Mouse (Mus musculus) CH12.LX (cell line): Measurements from ENCODE around the gene 5430427O19Rik. TPM values are rescaled to one million over a fixed set of nuclear protein-coding genes. Genes with fewer than 3 reads are reported as not detected.

Experiments used
- DNase-seq: peaks from one replicate; pipeline ENCODE4 v3.0.0-alpha.2; 2013; ENCODE audit errors: extremely low read depth
- H3K27ac ChIP-seq: 2 replicates; pipeline ENCODE4 v1.5.1; 2012; ENCODE audit warnings: low read depth, mild to moderate bottlenecking, control low read depth, moderate library complexity; ENCODE audit not compliant: insufficient read depth
- H3K27me3 ChIP-seq: replicated peaks from 2 replicates; pipeline ENCODE3; 2012; ENCODE audit warnings: inconsistent platforms
- H3K36me3 ChIP-seq, 2 experiments: replicated peaks in 1 of 2; 2 replicates each; pipeline versions ENCODE3 to v1.6.1; 2012; ENCODE audit warnings: inconsistent platforms in 1 of 2, low read length in 1 of 2, mild to moderate bottlenecking in 1 of 2, mixed read lengths in 1 of 2, moderate library complexity in 1 of 2; ENCODE audit not compliant: control insufficient read depth in 1 of 2, insufficient read depth in 1 of 2
- H3K4me1 ChIP-seq, 2 experiments: 2 replicates each; pipeline ENCODE4 v1.6.1; 2012; ENCODE audit warnings: inconsistent platforms in 1 of 2, moderate library complexity in 1 of 2; ENCODE audit not compliant: insufficient read depth in 2 of 2, control insufficient read depth in 1 of 2
- H3K4me2 ChIP-seq: 2 replicates; pipeline ENCODE4 v1.6.1; 2012; ENCODE audit warnings: low read depth, mild to moderate bottlenecking, control low read depth; ENCODE audit not compliant: poor library complexity, insufficient read depth, severe bottlenecking
- H3K4me3 ChIP-seq, 3 experiments: fragments of 150-350 bp in 1 of 3; sonication (generic) in 1 of 3; replicated peaks in 1 of 3; 2 replicates each; pipeline versions ENCODE3 to v1.5.1; 2011 to 2012; ENCODE audit warnings: low read depth in 2 of 3, low read length in 2 of 3, mild to moderate bottlenecking in 2 of 3, moderate library complexity in 2 of 3, control low read depth in 1 of 3, improper control_type of control experiment in 1 of 3, inconsistent platforms in 1 of 3, mixed read lengths in 1 of 3; ENCODE audit not compliant: poor library complexity in 1 of 3
- H3K79me2 ChIP-seq: replicated peaks from 2 replicates; pipeline ENCODE4 v1.6.1; 2012; ENCODE audit warnings: mild to moderate bottlenecking, moderate library complexity; ENCODE audit not compliant: control insufficient read depth, poor library complexity, insufficient read depth, severe bottlenecking; ENCODE audit errors: extremely low read depth
- H3K9ac ChIP-seq: 2 replicates; pipeline ENCODE4 v1.6.1; 2012; ENCODE audit warnings: low read depth, mild to moderate bottlenecking, control low read depth, moderate library complexity; ENCODE audit not compliant: insufficient read depth
- H3K9me3 ChIP-seq: replicated peaks from 2 replicates; pipeline ENCODE3; 2012; ENCODE audit warnings: low read length, inconsistent platforms, mixed read lengths
- BHLHE40 ChIP-seq: IDR thresholded peaks from 2 replicates; pipeline ENCODE4 v1.6.1; 2011; ENCODE audit warnings: mild to moderate bottlenecking, low read depth, low read length, improper control_type of control experiment
- CHD1 ChIP-seq: IDR thresholded peaks from 2 replicates; pipeline ENCODE4 v1.6.1; 2012; ENCODE audit warnings: low read depth, low read length, improper control_type of control experiment, inconsistent platforms
- CHD2 ChIP-seq: IDR thresholded peaks from 2 replicates; pipeline ENCODE4 v1.6.1; 2011; ENCODE audit warnings: low read length, improper control_type of control experiment
- E2F4 ChIP-seq: IDR thresholded peaks from 2 replicates; pipeline ENCODE4 v1.6.1; 2011; ENCODE audit warnings: low read depth, low read length, improper control_type of control experiment; ENCODE audit not compliant: insufficient replicate concordance
- EP300 ChIP-seq: IDR thresholded peaks from 2 replicates; pipeline ENCODE4 v1.6.1; 2011; ENCODE audit warnings: low read length, improper control_type of control experiment
- ETS1 ChIP-seq: conservative IDR thresholded peaks from 2 replicates; pipeline ENCODE4 v1.6.1; 2012; ENCODE audit warnings: low read depth, mild to moderate bottlenecking, inconsistent platforms, low read length, improper control_type of control experiment, moderate library complexity
- GABPA ChIP-seq: IDR thresholded peaks from 2 replicates; pipeline ENCODE4 v1.6.1; 2012; ENCODE audit warnings: low read depth, low read length, improper control_type of control experiment, inconsistent platforms; ENCODE audit not compliant: insufficient replicate concordance
- HCFC1 ChIP-seq: IDR thresholded peaks from 2 replicates; pipeline ENCODE4 v1.6.1; 2012; ENCODE audit warnings: low read depth, mild to moderate bottlenecking, inconsistent platforms, low read length, improper control_type of control experiment
- MAFK ChIP-seq: IDR thresholded peaks from 2 replicates; pipeline ENCODE4 v1.6.1; 2011; ENCODE audit warnings: low read length, improper control_type of control experiment; ENCODE audit not compliant: insufficient replicate concordance
- MAZ ChIP-seq: IDR thresholded peaks from 2 replicates; pipeline ENCODE4 v1.6.1; 2012; ENCODE audit warnings: low read depth, mild to moderate bottlenecking, inconsistent platforms, low read length, improper control_type of control experiment, moderate library complexity
- MEF2A ChIP-seq: IDR thresholded peaks from 2 replicates; pipeline ENCODE4 v1.6.1; 2014; ENCODE audit warnings: low read depth, mild to moderate bottlenecking, inconsistent platforms, low read length, improper control_type of control experiment, borderline replicate concordance
- MXI1 ChIP-seq: IDR thresholded peaks from 2 replicates; pipeline ENCODE4 v1.6.1; 2011; ENCODE audit warnings: mild to moderate bottlenecking, low read depth, low read length, improper control_type of control experiment
- MYC ChIP-seq: IDR thresholded peaks from 2 replicates; pipeline ENCODE4 v1.6.1; 2011; ENCODE audit warnings: low read depth, mild to moderate bottlenecking, improper control_type of control experiment, low read length
- PAX5 ChIP-seq: IDR thresholded peaks from 2 replicates; pipeline ENCODE4 v1.6.1; 2012; ENCODE audit warnings: low read length, inconsistent platforms, mixed read lengths
- POLR2AphosphoS2 ChIP-seq: IDR thresholded peaks from 2 replicates; pipeline ENCODE4 v1.6.1; 2011; ENCODE audit warnings: low read depth, low read length, improper control_type of control experiment
- RCOR1 ChIP-seq: conservative IDR thresholded peaks from 2 replicates; pipeline ENCODE4 v1.6.1; 2012; ENCODE audit warnings: low read depth, mild to moderate bottlenecking, inconsistent platforms, low read length, improper control_type of control experiment
- SIN3A ChIP-seq: IDR thresholded peaks from 2 replicates; pipeline ENCODE4 v1.6.1; 2012; ENCODE audit warnings: low read length, improper control_type of control experiment, inconsistent platforms
- SMC3 ChIP-seq: IDR thresholded peaks from 2 replicates; pipeline ENCODE4 v1.6.1; 2011; ENCODE audit warnings: low read depth, low read length, improper control_type of control experiment
- TCF12 ChIP-seq: IDR thresholded peaks from 2 replicates; pipeline ENCODE4 v1.6.1; 2014; ENCODE audit warnings: low read depth, mild to moderate bottlenecking, inconsistent platforms, low read length, improper control_type of control experiment
- UBTF ChIP-seq: IDR thresholded peaks from 2 replicates; pipeline ENCODE4 v1.6.1; 2012; ENCODE audit warnings: low read depth, mild to moderate bottlenecking, inconsistent platforms, low read length, improper control_type of control experiment, moderate library complexity
- ZC3H11A ChIP-seq: IDR thresholded peaks from 2 replicates; pipeline ENCODE4 v1.6.1; 2012; ENCODE audit warnings: low read depth, mild to moderate bottlenecking, inconsistent platforms, low read length, improper control_type of control experiment
- ZKSCAN1 ChIP-seq: IDR thresholded peaks from 2 replicates; pipeline ENCODE4 v1.6.1; 2012; ENCODE audit warnings: low read depth, inconsistent platforms, low read length, improper control_type of control experiment, borderline replicate concordance
- ZNF384 ChIP-seq: IDR thresholded peaks from 2 replicates; pipeline ENCODE4 v1.6.1; 2012; ENCODE audit warnings: low read depth, low read length, improper control_type of control experiment, inconsistent platforms
- dilution Hi-C: fragments of 300-500 bp; cut with MboI; formaldehyde crosslinking; loops from 2 replicates; pipeline ENCODE4 v1.14.3; 2020; ENCODE audit warnings: low sequenced_read_pairs; ENCODE audit not compliant: extremely low pct_unique_long_range_greater_than_20kb, extremely low pct_ligation_motif_present
- in situ Hi-C: fragments of 300-500 bp; cut with MboI; formaldehyde crosslinking; loops from 3 replicates; pipeline ENCODE4 v1.14.3; 2019; ENCODE audit warnings: low sequenced_read_pairs, low pct_ligation_motif_present, low pct_unique_long_range_greater_than_20kb, mixed read lengths
- polyA plus RNA-seq: library from polyadenylated mRNA; unstranded; fragments of >175 nt; gene quantifications from 2 replicates; pipeline ENCODE4 v1.2.1, GENCODE M21; 2012; ENCODE audit warnings: low read depth; ENCODE audit not compliant: insufficient read length
- total RNA-seq, 2 experiments: library from RNA; depleted of rRNA; stranded (reverse); fragments of 300-350 nt in 1 of 2; fragments of >200 nt in 1 of 2; gene quantifications; 2 replicates each; pipeline ENCODE4 v1.2.3; 2012 to 2014

Gene 5430427O19Rik
- total and polyA plus RNA-seq, 3 experiments: 8.3 to 30.7 (median 14.1) TPM

DNA sequence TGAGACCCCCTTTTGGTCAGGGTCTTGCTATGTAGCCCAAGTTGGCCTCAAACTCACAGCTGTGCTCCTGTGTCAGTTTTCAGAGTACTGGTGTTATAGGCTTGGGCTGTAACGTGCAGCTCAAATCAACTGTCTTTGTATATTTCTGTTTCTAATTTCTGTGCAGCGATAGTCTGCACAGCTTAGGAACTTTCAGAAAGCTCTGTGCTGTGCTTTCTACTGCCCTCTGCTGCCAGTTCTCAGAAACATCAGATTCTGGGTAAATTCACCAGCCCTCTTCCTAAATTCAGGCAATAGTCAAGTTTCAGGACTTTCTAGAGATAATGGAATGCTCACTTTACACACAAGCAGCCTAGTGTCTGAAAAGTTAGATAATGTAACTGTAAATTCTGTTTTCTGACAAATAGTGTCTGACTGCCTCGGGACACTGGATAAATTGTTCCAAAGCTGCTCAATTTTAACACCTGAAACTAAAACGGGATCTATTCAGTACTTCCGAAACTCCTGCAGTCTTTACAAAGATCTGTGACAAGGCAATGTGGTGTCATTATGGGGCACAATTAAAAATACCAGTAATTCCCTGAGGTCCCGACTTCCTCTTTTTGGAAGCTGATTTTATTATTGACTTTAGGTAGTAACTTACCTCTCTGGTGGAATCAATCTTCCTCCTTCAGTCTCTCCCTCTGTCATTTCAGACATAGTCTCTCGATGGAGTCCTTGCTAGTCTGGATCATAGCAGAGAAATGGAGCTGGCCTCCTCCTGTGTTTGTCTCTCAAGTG, 9.2 kb downstream of the 5430427O19Rik start (continued):
- TF ChIP-seq SIN3A (no peak), MYC (no peak), ZKSCAN1 (no peak), EP300 (no peak), GABPA (no peak)

DNA sequence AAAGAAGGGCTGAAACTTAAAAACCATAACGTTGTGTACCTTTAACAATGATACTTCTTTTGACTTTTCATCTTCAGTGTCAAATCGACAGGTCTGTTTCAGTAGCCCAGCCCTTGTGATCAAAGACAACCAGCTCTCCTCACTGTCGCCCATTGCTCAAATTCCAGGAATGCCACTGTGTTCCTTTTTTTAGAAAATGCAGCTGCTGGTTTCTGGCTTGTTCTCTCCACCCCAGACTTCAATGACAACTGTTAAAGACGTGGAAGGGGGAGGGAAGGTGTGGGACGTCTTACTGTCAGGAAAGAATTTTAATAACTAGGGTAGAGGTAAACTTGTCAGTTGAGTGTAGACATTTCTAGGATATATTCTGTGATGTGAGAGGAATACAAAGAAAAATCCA, 16.5 kb downstream of the 5430427O19Rik start:
- no peak overlapping the region for H3K27ac ChIP-seq
- peaks cover 11% of the 10 kb centered on the region for H3K9me3 ChIP-seq
- no peak for DNase-seq
- no peak overlapping the region for H3K4me2 ChIP-seq
- H3K27me3 ChIP-seq: no peaks in the 10 kb centered on the region
- H3K36me3 ChIP-seq: peaks cover 36 to 60% of the 10 kb centered on the region in 2 experiments
- no peak for TF ChIP-seq GABPA
- TF ChIP-seq HCFC1: no peak
- TF ChIP-seq CHD1: no peak
- no peak for TF ChIP-seq MAFK
- TF ChIP-seq E2F4: no peak
- no peak for TF ChIP-seq CHD2
- no peak for TF ChIP-seq SMC3
- no peak for TF ChIP-seq UBTF
- no peak for TF ChIP-seq RCOR1
- TF ChIP-seq MEF2A: no peak
- TF ChIP-seq POLR2AphosphoS2: no peak
- TF ChIP-seq SIN3A: no peak
- no peak for TF ChIP-seq BHLHE40
- no peak for TF ChIP-seq ZC3H11A
- TF ChIP-seq ZNF384: no peak
- TF ChIP-seq MXI1: no peak
- no peak for TF ChIP-seq PAX5
- no peak for TF ChIP-seq TCF12
- no peak for TF ChIP-seq MAZ
- TF ChIP-seq ETS1: no peak
- no peak overlapping the region for H3K4me3 ChIP-seq
- no peaks in the 10 kb centered on the region for H3K4me1 ChIP-seq
- in situ Hi-C loops (no loop called here), dilution Hi-C loops (no loop called here)
- H3K9ac ChIP-seq: no peak overlapping the region
- peaks cover 38% of the 10 kb centered on the region for H3K79me2 ChIP-seq
